Mouse (Mus musculus) ES-Bruce4 (cell line): ENCODE measurements at regions not wholly inside any gene's neighbourhood (a gene's known extent, or its start where the extent isn't known, plus 50 kb on each side); places are given as distances from the start of the nearest gene placed in this dataset.

Source experiments
- CTCF ChIP-seq: IDR thresholded peaks from one replicate; pipeline ENCODE4 v1.8.1; 2011; ENCODE audit warnings: low read depth, low read length
- POLR2A ChIP-seq: IDR thresholded peaks from one replicate; pipeline ENCODE4 v1.8.1; 2011; ENCODE audit warnings: low read length; ENCODE audit not compliant: insufficient read depth

DNA sequence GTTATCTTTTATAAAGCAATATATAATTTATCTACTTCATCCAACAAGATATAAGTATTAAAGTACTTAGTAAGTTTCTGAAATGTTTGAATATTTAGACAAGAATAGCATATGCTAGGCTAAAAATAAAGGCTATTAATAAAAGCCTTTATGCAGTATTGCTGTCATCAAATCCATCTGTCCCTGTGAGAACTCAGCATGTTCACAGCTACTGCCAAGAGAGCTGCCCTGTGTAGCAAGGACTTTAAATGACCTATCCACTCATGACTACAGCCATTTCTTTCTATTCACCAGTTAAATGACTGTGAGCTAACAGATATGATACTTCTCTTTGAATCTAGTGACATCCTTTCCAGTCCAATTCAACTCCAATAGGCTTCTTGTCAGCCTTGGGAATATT, 458.1 kb upstream of the Kcnd2 start:
- no peak for TF ChIP-seq CTCF
- no peak for TF ChIP-seq POLR2A
